Mouse (Mus musculus): ENCODE results near the gene Esr1. TPM values are rescaled to one million over a fixed set of nuclear protein-coding genes. Genes with fewer than 3 reads are reported as not detected.

The Esr1 gene
- polyA plus RNA-seq, 1 experiment, result 5.7 TPM

GRCm38 (mm10) chr10:4830592-4830991, 219.2 kb downstream of the Esr1 start:
- no peak overlapping the region for H3K27ac ChIP-seq (ENCODE audit: control insufficient read depth, insufficient read depth, low read depth, low read length, poor library complexity)
- 86% methylated on average over 6 of the region's 6 CpGs for WGBS
- TF ChIP-seq CTCF (IDR thresholded peaks at IDR 0.05; ENCODE audit: control insufficient read depth, insufficient read depth, low read length) (no peak), POLR2A (IDR thresholded peaks at IDR 0.05; ENCODE audit: borderline replicate concordance, control insufficient read depth, low read depth, low read length) (no peak)
- no peak overlapping the region for H3K4me3 ChIP-seq (replicated peaks; ENCODE audit: control insufficient read depth, low read depth, low read length)
- no peaks in the 10 kb centered on the region for H3K4me1 ChIP-seq (ENCODE audit: control insufficient read depth, insufficient read depth, low read length)

- 86% methylated on average over 4 of the region's 4 CpGs for WGBS
- TF ChIP-seq POLR2A (IDR thresholded peaks at IDR 0.05; ENCODE audit: borderline replicate concordance, control insufficient read depth, low read depth, low read length) (no peak), CTCF (IDR thresholded peaks at IDR 0.05; ENCODE audit: control insufficient read depth, insufficient read depth, low read length) (no peak)
- no peak overlapping the region for H3K27ac ChIP-seq (ENCODE audit: control insufficient read depth, insufficient read depth, low read depth, low read length, poor library complexity)
- no peak overlapping the region for H3K4me3 ChIP-seq (replicated peaks; ENCODE audit: control insufficient read depth, low read depth, low read length)
- H3K4me1 ChIP-seq (ENCODE audit: control insufficient read depth, insufficient read depth, low read length), result no peaks in the 10 kb centered on the region
These were observed 226.7 kb downstream of the Esr1 start for GRCm38 (mm10) chr10:4838099-4838498.

- no peak overlapping the region for H3K27ac ChIP-seq (ENCODE audit: control insufficient read depth, insufficient read depth, low read depth, low read length, poor library complexity)
These were observed 229.6 kb downstream of the Esr1 start for GRCm38 (mm10) chr10:4841039-4841438.

GRCm38 (mm10) chr10:4847523-4847922, 236.1 kb downstream of the Esr1 start:
- H3K4me3 ChIP-seq (replicated peaks; ENCODE audit: control insufficient read depth, low read depth, low read length), result no peak overlapping the region
- H3K4me1 ChIP-seq (ENCODE audit: control insufficient read depth, insufficient read depth, low read length), result no peaks in the 10 kb centered on the region
- 84% methylated on average over 2 of the region's 2 CpGs for WGBS
- H3K27ac ChIP-seq (ENCODE audit: control insufficient read depth, insufficient read depth, low read depth, low read length, poor library complexity), result no peak overlapping the region
- TF ChIP-seq POLR2A (IDR thresholded peaks at IDR 0.05; ENCODE audit: borderline replicate concordance, control insufficient read depth, low read depth, low read length) (no peak), CTCF (IDR thresholded peaks at IDR 0.05; ENCODE audit: control insufficient read depth, insufficient read depth, low read length) (no peak)

More at GRCm38 (mm10) chr10:4841039-4841438, 229.6 kb downstream of the Esr1 start:
- no peak overlapping the region for H3K4me3 ChIP-seq (replicated peaks; ENCODE audit: control insufficient read depth, low read depth, low read length)
- no peaks in the 10 kb centered on the region for H3K4me1 ChIP-seq (ENCODE audit: control insufficient read depth, insufficient read depth, low read length)
- TF ChIP-seq CTCF (IDR thresholded peaks at IDR 0.05; ENCODE audit: control insufficient read depth, insufficient read depth, low read length) (no peak), POLR2A (IDR thresholded peaks at IDR 0.05; ENCODE audit: borderline replicate concordance, control insufficient read depth, low read depth, low read length) (no peak)

- Histone ChIP-seq H3K4me3 (replicated peaks; ENCODE audit: control insufficient read depth, low read depth, low read length) (no peak overlapping the region), H3K27ac (ENCODE audit: control insufficient read depth, insufficient read depth, low read depth, low read length, poor library complexity) (no peak overlapping the region), H3K4me1 (ENCODE audit: control insufficient read depth, insufficient read depth, low read length) (no peaks in the 10 kb centered on the region)
- 80% methylated on average over 3 of the region's 3 CpGs for WGBS
- TF ChIP-seq CTCF (IDR thresholded peaks at IDR 0.05; ENCODE audit: control insufficient read depth, insufficient read depth, low read length), result no peak
- no peak for TF ChIP-seq POLR2A (IDR thresholded peaks at IDR 0.05; ENCODE audit: borderline replicate concordance, control insufficient read depth, low read depth, low read length)
These were observed 238.5 kb downstream of the Esr1 start for GRCm38 (mm10) chr10:4849881-4850280.

- no peaks in the 10 kb centered on the region for H3K4me1 ChIP-seq (ENCODE audit: control insufficient read depth, insufficient read depth, low read length)
- H3K27ac ChIP-seq (ENCODE audit: control insufficient read depth, insufficient read depth, low read depth, low read length, poor library complexity), result no peak overlapping the region
- 82% methylated on average over 8 of the region's 8 CpGs for WGBS
- no peak overlapping the region for H3K4me3 ChIP-seq (replicated peaks; ENCODE audit: control insufficient read depth, low read depth, low read length)
- no peak for TF ChIP-seq CTCF (IDR thresholded peaks at IDR 0.05; ENCODE audit: control insufficient read depth, insufficient read depth, low read length)
- no peak for TF ChIP-seq POLR2A (IDR thresholded peaks at IDR 0.05; ENCODE audit: borderline replicate concordance, control insufficient read depth, low read depth, low read length)
These were observed 263.8 kb downstream of the Esr1 start for GRCm38 (mm10) chr10:4875076-4875737.

GRCm38 (mm10) chr10:4881391-4881790, 270.0 kb downstream of the Esr1 start:
- no peak overlapping the region for H3K4me3 ChIP-seq (replicated peaks; ENCODE audit: control insufficient read depth, low read depth, low read length)
- TF ChIP-seq CTCF (IDR thresholded peaks at IDR 0.05; ENCODE audit: control insufficient read depth, insufficient read depth, low read length), result no peak
- no peak for TF ChIP-seq POLR2A (IDR thresholded peaks at IDR 0.05; ENCODE audit: borderline replicate concordance, control insufficient read depth, low read depth, low read length)
- H3K4me1 ChIP-seq (ENCODE audit: control insufficient read depth, insufficient read depth, low read length), result no peaks in the 10 kb centered on the region
- H3K27ac ChIP-seq (ENCODE audit: control insufficient read depth, insufficient read depth, low read depth, low read length, poor library complexity), result no peak overlapping the region
- WGBS, result 66% methylated on average over 1 of the region's 1 CpGs

GRCm38 (mm10) chr10:4885506-4885905, 274.1 kb downstream of the Esr1 start:
- Histone ChIP-seq H3K4me1 (ENCODE audit: control insufficient read depth, insufficient read depth, low read length) (no peaks in the 10 kb centered on the region), H3K4me3 (replicated peaks; ENCODE audit: control insufficient read depth, low read depth, low read length) (no peak overlapping the region), H3K27ac (ENCODE audit: control insufficient read depth, insufficient read depth, low read depth, low read length, poor library complexity) (no peak overlapping the region)
- WGBS, result 85% methylated on average over 3 of the region's 3 CpGs
- TF ChIP-seq POLR2A (IDR thresholded peaks at IDR 0.05; ENCODE audit: borderline replicate concordance, control insufficient read depth, low read depth, low read length), result no peak
- no peak for TF ChIP-seq CTCF (IDR thresholded peaks at IDR 0.05; ENCODE audit: control insufficient read depth, insufficient read depth, low read length)

- WGBS, result 85% methylated on average over 8 of the region's 8 CpGs
- Histone ChIP-seq H3K4me3 (replicated peaks; ENCODE audit: control insufficient read depth, low read depth, low read length) (no peak overlapping the region), H3K4me1 (ENCODE audit: control insufficient read depth, insufficient read depth, low read length) (no peaks in the 10 kb centered on the region), H3K27ac (ENCODE audit: control insufficient read depth, insufficient read depth, low read depth, low read length, poor library complexity) (no peak overlapping the region)
- TF ChIP-seq POLR2A (IDR thresholded peaks at IDR 0.05; ENCODE audit: borderline replicate concordance, control insufficient read depth, low read depth, low read length), result no peak
- TF ChIP-seq CTCF (IDR thresholded peaks at IDR 0.05; ENCODE audit: control insufficient read depth, insufficient read depth, low read length), result no peak
These were observed 274.6 kb downstream of the Esr1 start for GRCm38 (mm10) chr10:4885961-4886360.

All from bone marrow, adult 2 months (tissue).